In the genomic region with DNA sequence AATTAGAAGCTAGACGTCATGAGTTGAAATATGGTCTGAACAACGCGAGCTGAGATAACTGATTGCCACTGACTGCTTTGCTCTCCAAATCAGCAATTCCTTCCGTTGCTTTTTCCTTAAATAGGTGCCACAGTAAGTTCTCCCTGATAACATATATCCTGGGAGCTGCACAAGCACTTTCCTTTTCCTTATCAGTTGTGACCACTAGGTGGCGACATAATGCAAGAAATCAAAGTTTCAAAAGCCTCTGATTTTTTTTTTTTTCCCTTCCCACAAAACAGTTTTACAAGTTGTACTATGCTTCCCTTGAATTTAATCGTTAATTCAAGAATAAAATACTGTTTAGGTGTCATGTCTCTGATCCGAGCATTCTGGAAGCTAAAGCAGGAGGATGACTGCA, we compare ENCODE assay signal across 8 mouse cellular contexts. TPM values are rescaled to one million over a fixed set of nuclear protein-coding genes. Genes with fewer than 3 reads are reported as not detected.
DNase-seq lines count a peak whose midpoint lies in the region; ATAC-seq lines count a peak whose summit lies in the region.

No protein-coding gene starts in this region.

- peak; percentile 31 for DNase-seq in heart, adult 8-10 months (ENCODE audit: low spot score)
- no peak for DNase-seq in heart, postnatal 25 days (ENCODE audit: low spot score)
- peak; percentile 66 for DNase-seq in 416B (ENCODE audit: low read depth)
- DNase-seq in ZHBTc4 (ENCODE audit: low read depth, low spot score): peak; percentile 75
- peak; percentile 27 for DNase-seq in fibroblast of lung, adult 2 months (ENCODE audit: low read depth)
- peak; percentile 56 for DNase-seq in layer of hippocampus, adult 9-10 months (ENCODE audit: low spot score)
- peak; percentile 79 for DNase-seq in retina, postnatal 1 day

- no peak for ATAC-seq in erythroid progenitor cell, adult 5-6 weeks (replicated peaks; ENCODE audit: low FRiP score, poor library complexity, severe bottlenecking)

- intact Hi-C loops in heart, postnatal 25 days (cut with DNase I): no loop called here

RNA-seq across cellular contexts. Expression of a gene that starts 40.8 kb away (rescaled TPM):
- total RNA-seq in heart, adult 8-10 months (2022): 1 to 10 TPM in 2 of 4 experiments, under 1 TPM in 2; 0.25 to 1.4 (median 0.84) TPM
- total RNA-seq in heart, postnatal 25 days (2021): 1 to 10 TPM in 1 of 2 experiments, under 1 TPM in 1; 0.84 to 1.3 TPM
- total RNA-seq in erythroid progenitor cell, adult 5-6 weeks (2015; ENCODE audit: low replicate concordance): not detected in 2 replicates
- not detected in 2 replicates for total RNA-seq in erythroid progenitor cell, adult 5-6 weeks (2017; ENCODE audit: low replicate concordance)
